Mouse (Mus musculus) cerebellum, adult 2 months (tissue): ENCODE data around the gene Olfr1423.

Experiments used
- CTCF ChIP-seq: fragments of 200-500 bp; IDR thresholded peaks from 2 replicates; pipeline ENCODE4 v1.5.1; 2011; ENCODE audit warnings: low read depth, mild to moderate bottlenecking, control low read depth, low read length, moderate library complexity, borderline replicate concordance; ENCODE audit not compliant: insufficient read depth
- POLR2A ChIP-seq: fragments of 200-500 bp; IDR thresholded peaks from 2 replicates; pipeline ENCODE4 v1.6.1; 2011; ENCODE audit warnings: low read length, control low read depth, borderline replicate concordance; ENCODE audit not compliant: insufficient read depth

- TF ChIP-seq POLR2A: no peak
- TF ChIP-seq CTCF: no peak
Measured at GRCm38 (mm10) chr19:12024149-12024548, 17.0 kb downstream of the Olfr1423 start.
